Mouse (Mus musculus) forebrain, embryonic 16.5 days (tissue): ENCODE measurements around the gene Nop9. TPM values are rescaled to one million over a fixed set of nuclear protein-coding genes. Genes with fewer than 3 reads are reported as not detected.
A peak's percentile ranks its signal among the peaks of the same experiment; 100 is the strongest.

Experiments used
- ATAC-seq: fragments of 200-750 bp; cut with Nextera tagmentation; 2 replicates; pipeline ENCODE4 v1.8.0; 2017; ENCODE audit warnings: mild to moderate bottlenecking, moderate library complexity
- H3K27ac ChIP-seq: fragments of 300-500 bp; sonication (generic); 2 replicates; pipeline ENCODE4 v1.5.1; 2014; ENCODE audit warnings: low read length, control low read depth
- H3K27me3 ChIP-seq: fragments of 300-500 bp; sonication (generic); replicated peaks from 2 replicates; pipeline ENCODE4 v1.6.1; 2014; ENCODE audit warnings: low read length; ENCODE audit not compliant: control insufficient read depth, insufficient read depth
- H3K36me3 ChIP-seq: fragments of 300-500 bp; sonication (generic); 2 replicates; pipeline ENCODE4 v1.6.1; 2014; ENCODE audit not compliant: control insufficient read depth, insufficient read depth
- H3K4me1 ChIP-seq: fragments of 300-500 bp; sonication (generic); replicated peaks from 2 replicates; pipeline ENCODE4 v1.6.1; 2014; ENCODE audit warnings: low read length; ENCODE audit not compliant: control insufficient read depth, insufficient read depth
- H3K4me2 ChIP-seq: fragments of 300-500 bp; sonication (generic); 2 replicates; pipeline ENCODE4 v1.6.1; 2014; ENCODE audit warnings: mild to moderate bottlenecking, low read length, control low read depth
- H3K4me3 ChIP-seq: fragments of 300-500 bp; sonication (generic); replicated peaks from 2 replicates; pipeline ENCODE4 v1.5.1; 2014; ENCODE audit warnings: mild to moderate bottlenecking, low read length, control low read depth
- H3K9ac ChIP-seq: fragments of 300-500 bp; sonication (generic); replicated peaks from 2 replicates; pipeline ENCODE4 v1.6.1; 2014; ENCODE audit warnings: low read depth, low read length, control low read depth
- H3K9me3 ChIP-seq: fragments of 300-500 bp; sonication (generic); 2 replicates; pipeline ENCODE4 v1.6.1; 2016; ENCODE audit warnings: low read length; ENCODE audit not compliant: control insufficient read depth
- WGBS: fragments of 180-500 bp; shearing (Covaris S2); extraction: QIAGEN DNeasy Blood & Tissue Kit; methylation state at CpG from one replicate; pipeline ENCODE4 v1.1.7; 2014; 5-methylcytosine and 5-hydroxymethylcytosine counted together
- polyA plus RNA-seq: library from polyadenylated mRNA; unstranded; fragments of >200 nt; fragmentation: Nextera tagmentation; extraction: Ambion mirVana; gene quantifications from 2 replicates; pipeline ENCODE4 v1.2.1, GENCODE M21; 2015

Nop9 gene
- polyA plus RNA-seq, 1 experiment from 2014 or later, result 36.4 TPM

- peak within 1 kb of the TSS; percentile 31 for H3K4me2 ChIP-seq
- H3K27ac ChIP-seq, result no peak within 1 kb of the TSS
- no peaks in the 10 kb centered on the region for H3K9me3 ChIP-seq
- peaks cover 8% of the 10 kb centered on the region for H3K4me1 ChIP-seq
- peaks cover 52% of the 10 kb centered on the region for H3K27me3 ChIP-seq
- H3K36me3 ChIP-seq, result no peaks in the 10 kb centered on the region
- no peak within 1 kb of the TSS for H3K4me3 ChIP-seq
- ATAC-seq, result no peak
- no peak within 1 kb of the TSS for H3K9ac ChIP-seq
- 5% methylated on average over 40 of the region's 40 CpGs for WGBS
These were observed 43.0 kb downstream of the Nop9 start, which contains the start of gene Ripk3 for GRCm38 (mm10) chr14:55788256-55789050. Gene Ripk3, minus strand, starts transcription at chr14:55788865.

GRCm38 (mm10) chr14:55793461-55793860 lies 48.0 kb downstream of the Nop9 start:
- Histone ChIP-seq H3K4me2 (no peak overlapping the region), H3K4me1 (no peaks in the 10 kb centered on the region), H3K36me3 (no peaks in the 10 kb centered on the region), H3K9ac (no peak overlapping the region), H3K27ac (no peak overlapping the region), H3K4me3 (no peak overlapping the region), H3K27me3 (peaks cover 7% of the 10 kb centered on the region; the same call in 1 of the 2 replicates), H3K9me3 (no peaks in the 10 kb centered on the region)
- 69% methylated on average over 2 of the region's 2 CpGs for WGBS
- ATAC-seq, result no peak

GRCm38 (mm10) chr14:55793946-55794345 lies 48.5 kb downstream of the Nop9 start:
- no peak for ATAC-seq
- Histone ChIP-seq H3K9ac (no peak overlapping the region), H3K4me3 (no peak overlapping the region), H3K36me3 (no peaks in the 10 kb centered on the region), H3K9me3 (no peaks in the 10 kb centered on the region), H3K27me3 (peaks cover 7% of the 10 kb centered on the region; the same call in 1 of the 2 replicates), H3K27ac (no peak overlapping the region), H3K4me2 (no peak overlapping the region), H3K4me1 (no peaks in the 10 kb centered on the region)
- 71% methylated on average over 2 of the region's 2 CpGs for WGBS

- H3K27ac ChIP-seq, result no peak overlapping the region
- H3K36me3 ChIP-seq, result no peaks in the 10 kb centered on the region
- H3K27me3 ChIP-seq, result 0 out of 2 replicates have a peak, but pooled peaks cover 2% of the 10 kb centered on the region
- H3K9me3 ChIP-seq, result no peaks in the 10 kb centered on the region
- H3K4me3 ChIP-seq, result no peak overlapping the region
- 84% methylated on average over 15 of the region's 15 CpGs for whole genome bisulfite sequencing
- H3K4me1 ChIP-seq, result no peaks in the 10 kb centered on the region
- H3K9ac ChIP-seq, result no peak overlapping the region
- ATAC-seq, result no peak
- H3K4me2 ChIP-seq, result no peak overlapping the region
These were observed 50.1 kb downstream of the Nop9 start for GRCm38 (mm10) chr14:55795380-55796163.

Other genes with a start within 250 kb of the Nop9 start
- gene Cpne6, start 235.2 kb upstream of the Nop9 start, polyA plus RNA-seq, result 9.9 and 18.0 TPM in 2 replicates
- gene Nrl, start 220.7 kb upstream of the Nop9 start, polyA plus RNA-seq, result not detected in 2 replicates
- 23.3 and 23.6 TPM in 2 replicates for gene Pck2, start 205.4 kb upstream of the Nop9 start, polyA plus RNA-seq
- 123 and 127 TPM in 2 replicates for gene Dcaf11, start 185.7 kb upstream of the Nop9 start, polyA plus RNA-seq
- gene A730061H03Rik, start 185.3 kb upstream of the Nop9 start, polyA plus RNA-seq, result 0.63 and 2.3 TPM in 2 replicates
- gene Fitm1, start 170.1 kb upstream of the Nop9 start, polyA plus RNA-seq, result not detected in 2 replicates
- gene Psme1, start 167.6 kb upstream of the Nop9 start, polyA plus RNA-seq, result 185 and 197 TPM in 2 replicates
- gene Emc9, start 160.4 kb upstream of the Nop9 start, polyA plus RNA-seq, result 12.9 and 23.4 TPM in 2 replicates
- gene Psme2, start 154.6 kb upstream of the Nop9 start, polyA plus RNA-seq, result 179 and 182 TPM in 2 replicates
- gene Rnf31, start 154.0 kb upstream of the Nop9 start, polyA plus RNA-seq, result 16.9 and 22.5 TPM in 2 replicates
- gene Irf9, start 142.1 kb upstream of the Nop9 start, polyA plus RNA-seq, result 7.8 and 11.8 TPM in 2 replicates
- 9.4 and 11.3 TPM in 2 replicates for gene Rec8, start 127.7 kb upstream of the Nop9 start, polyA plus RNA-seq
- 92.5 and 110 TPM in 2 replicates for gene Ipo4, start 109.7 kb upstream of the Nop9 start, polyA plus RNA-seq
- 0.67 and 3.8 TPM in 2 replicates for gene Gm49378, start 107.8 kb upstream of the Nop9 start, polyA plus RNA-seq
- gene Tm9sf1, start 101.9 kb upstream of the Nop9 start, polyA plus RNA-seq, result 62.1 and 66.2 TPM in 2 replicates
- 0.29 and 0.51 TPM in 2 replicates for gene Tssk4, start 95.5 kb upstream of the Nop9 start, polyA plus RNA-seq
- gene Mdp1, start 85.2 kb upstream of the Nop9 start, polyA plus RNA-seq, result 63.5 and 71.3 TPM in 2 replicates
- 52.5 and 62.6 TPM in 2 replicates for gene Gmpr2, start 73.8 kb upstream of the Nop9 start, polyA plus RNA-seq
- gene Nedd8, start 73.6 kb upstream of the Nop9 start, polyA plus RNA-seq, result 514 and 544 TPM in 2 replicates
- 31.4 and 32.6 TPM in 2 replicates for gene Tinf2, start 63.9 kb upstream of the Nop9 start, polyA plus RNA-seq
- gene Tgm1, start 31.8 kb upstream of the Nop9 start, polyA plus RNA-seq, result 0.26 and 0.28 TPM in 2 replicates
- gene Rabggta, start 23.4 kb upstream of the Nop9 start, polyA plus RNA-seq, result 52.6 and 53.3 TPM in 2 replicates
- 81.9 and 83.5 TPM in 2 replicates for gene Dhrs1, start within 50 bp of the Nop9 start, polyA plus RNA-seq
- gene Cideb, start 12.8 kb downstream of the Nop9 start, polyA plus RNA-seq, result 0.21 TPM in 1 of 2 replicates, not detected in the other
- 0.21 and 0.38 TPM in 2 replicates for gene Ltb4r2, start 15.7 kb downstream of the Nop9 start, polyA plus RNA-seq
- gene Ltb4r1, start 20.3 kb downstream of the Nop9 start, polyA plus RNA-seq, result 0.24 and 0.25 TPM in 2 replicates
- 3.2 and 3.7 TPM in 2 replicates for gene Adcy4, start 38.4 kb downstream of the Nop9 start, polyA plus RNA-seq
- gene Ripk3, start 43.2 kb downstream of the Nop9 start, polyA plus RNA-seq, result 2.7 and 3.2 TPM in 2 replicates
- 11.7 and 12.3 TPM in 2 replicates for gene Nfatc4, start 77.5 kb downstream of the Nop9 start, polyA plus RNA-seq
- gene Nynrin, start 108.3 kb downstream of the Nop9 start, polyA plus RNA-seq, result 11.3 and 13.2 TPM in 2 replicates
- gene Cbln3, start 138.7 kb downstream of the Nop9 start, polyA plus RNA-seq, result 0.14 and 0.21 TPM in 2 replicates
- 10.3 and 11.1 TPM in 2 replicates for gene Khnyn, start 139.3 kb downstream of the Nop9 start, polyA plus RNA-seq
- gene Sdr39u1, start 154.6 kb downstream of the Nop9 start, polyA plus RNA-seq, result 102 and 128 TPM in 2 replicates
- gene Cma1, start 199.0 kb downstream of the Nop9 start, polyA plus RNA-seq, result 0.27 and 0.61 TPM in 2 replicates
- not detected in 2 replicates for gene Cma2, start 205.3 kb downstream of the Nop9 start, polyA plus RNA-seq